In the genomic region with DNA sequence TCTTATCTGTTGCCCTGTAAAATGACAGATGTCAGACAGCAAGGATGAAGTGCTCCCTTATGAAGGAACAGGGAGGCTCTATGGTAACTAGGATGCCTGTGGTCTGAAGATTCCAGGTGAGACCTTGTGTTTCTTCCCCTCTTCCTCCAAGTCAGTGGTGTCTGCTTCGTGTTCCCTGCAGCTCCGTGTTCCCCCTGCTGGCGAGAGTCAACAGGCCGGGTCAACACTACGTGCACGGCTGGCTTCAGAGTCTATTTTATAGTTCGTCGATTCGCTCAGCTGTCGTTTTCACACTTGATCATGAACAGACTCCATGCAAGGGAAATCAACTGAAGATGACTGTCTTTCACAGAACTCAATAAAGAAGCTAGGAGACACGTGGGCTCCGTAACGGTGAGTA, we compare ENCODE assay signal across 10 mouse cellular contexts.
DNase-seq lines count a peak whose midpoint lies in the region; ATAC-seq and TF ChIP-seq lines count a peak whose summit lies in the region.
"Had no signal": no experiment of that assay in that cellular context is flagged by ENCODE, and none has a peak within 500 bp of the region (broad histone marks: within the 10 kb centered on the region; RNA-seq: fewer than 3 reads in every experiment).

No protein-coding gene starts in this region.

- no peak overlapping the region for H3K27ac ChIP-seq in hindbrain, embryonic 16.5 days (ENCODE audit: low read depth, low read length)
- no peak overlapping the region for H3K27ac ChIP-seq in hindbrain, embryonic 13.5 days
- no peak overlapping the region for H3K27ac ChIP-seq in testis, adult 2 months (ENCODE audit: control insufficient read depth, insufficient read depth, low read depth, low read length)
- H3K27ac ChIP-seq: embryonic facial prominence, embryonic 12.5 days; midbrain, embryonic 12.5 days had no signal

- no peaks in the 10 kb centered on the region for H3K4me1 ChIP-seq in hindbrain, embryonic 16.5 days (ENCODE audit: control insufficient read depth, insufficient read depth, low read depth, low read length)
- H3K4me1 ChIP-seq in hindbrain, embryonic 13.5 days (replicated peaks), result no peaks in the 10 kb centered on the region
- no peaks in the 10 kb centered on the region for H3K4me1 ChIP-seq in testis, adult 2 months (ENCODE audit: control insufficient read depth, insufficient read depth, low read length)
- H3K4me1 ChIP-seq: midbrain, embryonic 12.5 days had no signal

- ATAC-seq in hindbrain, embryonic 16.5 days, result 0 out of 2 replicates have a peak, but pooled peaks have one; percentile 48
- ATAC-seq in hindbrain, embryonic 13.5 days (ENCODE audit: low FRiP score), result no peak

- intact Hi-C loops in left cerebral cortex, postnatal 36 days (cut with DNase I), result loop anchor here (10.0 kb wide), 1 partner anchor 352 kb away; no protein-coding TSS in a partner anchor

- H3K27me3 ChIP-seq in hindbrain, embryonic 16.5 days (replicated peaks; ENCODE audit: control insufficient read depth, insufficient read depth, low read length), result no peaks in the 10 kb centered on the region
- no peaks in the 10 kb centered on the region for H3K27me3 ChIP-seq in hindbrain, embryonic 13.5 days
- no peaks in the 10 kb centered on the region for H3K27me3 ChIP-seq in testis, adult 2 months (ENCODE audit: control insufficient read depth, insufficient read depth, low read length)
- H3K27me3 ChIP-seq: embryonic facial prominence, embryonic 12.5 days; midbrain, embryonic 12.5 days had no signal

- no peak overlapping the region for H3K9ac ChIP-seq in hindbrain, embryonic 16.5 days (ENCODE audit: low read depth, low read length)
- H3K9ac ChIP-seq in hindbrain, embryonic 13.5 days, result no peak overlapping the region
- H3K9ac ChIP-seq: embryonic facial prominence, embryonic 12.5 days; midbrain, embryonic 12.5 days had no signal

- H3K4me3 ChIP-seq in hindbrain, embryonic 16.5 days (ENCODE audit: low read length), result no peak overlapping the region
- H3K4me3 ChIP-seq in hindbrain, embryonic 13.5 days, result no peak overlapping the region
- H3K4me3 ChIP-seq in testis, adult 2 months (ENCODE audit: control insufficient read depth, low read depth, low read length), result no peak overlapping the region
- H3K4me3 ChIP-seq: embryonic facial prominence, embryonic 12.5 days; midbrain, embryonic 12.5 days had no signal

- DNase-seq in testis, postnatal 14 days (ENCODE audit: low spot score), result no peak
- DNase-seq in induced T-regulatory cell, adult 2 months (ENCODE audit: low read depth), result peak; percentile 17
- peak; percentile 42 for DNase-seq in retina, postnatal 1 day
- no peak for DNase-seq in layer of hippocampus, postnatal 10 days (ENCODE audit: low spot score in 2 of 2)
- no peak for DNase-seq in left cerebral cortex, postnatal 36 days (ENCODE audit: low spot score in 2 of 2)

- peak; percentile 53; the same call in 1 of the 2 replicates for TF ChIP-seq CTCF in testis, adult 2 months (IDR thresholded peaks at IDR 0.05; ENCODE audit: control insufficient read depth, insufficient read depth, insufficient replicate concordance, low read depth, low read length)

- TF ChIP-seq POLR2A in testis, adult 2 months (IDR thresholded peaks at IDR 0.05; ENCODE audit: control insufficient read depth, low read depth, low read length), result no peak

- no peaks in the 10 kb centered on the region for H3K9me3 ChIP-seq in hindbrain, embryonic 16.5 days (ENCODE audit: control insufficient read depth, low read length)
- H3K9me3 ChIP-seq in hindbrain, embryonic 13.5 days, result no peaks in the 10 kb centered on the region
- H3K9me3 ChIP-seq: embryonic facial prominence, embryonic 12.5 days; midbrain, embryonic 12.5 days had no signal

- 47% methylated on average over 13 of the region's 13 CpGs for WGBS in hindbrain, embryonic 16.5 days
- 57% methylated on average over 13 of the region's 13 CpGs for WGBS in hindbrain, embryonic 13.5 days

- no peak overlapping the region for H3K4me2 ChIP-seq in hindbrain, embryonic 16.5 days (ENCODE audit: low read length)
- no peak overlapping the region for H3K4me2 ChIP-seq in hindbrain, embryonic 13.5 days
- H3K4me2 ChIP-seq: embryonic facial prominence, embryonic 12.5 days; midbrain, embryonic 12.5 days had no signal

- no peaks in the 10 kb centered on the region for H3K36me3 ChIP-seq in hindbrain, embryonic 16.5 days (ENCODE audit: control insufficient read depth, insufficient read depth, low read length)
- no peaks in the 10 kb centered on the region for H3K36me3 ChIP-seq in hindbrain, embryonic 13.5 days
- H3K36me3 ChIP-seq in testis, adult 2 months (ENCODE audit: control insufficient read depth, insufficient read depth, low read length), result no peaks in the 10 kb centered on the region
- H3K36me3 ChIP-seq: embryonic facial prominence, embryonic 12.5 days; midbrain, embryonic 12.5 days had no signal

Comparison
In these comparisons a context has a peak if more than half of its experiments do, and no peak if none do; other contexts are left out.
1. DNase-seq: peak in induced T-regulatory cell, adult 2 months (single experiment) and retina, postnatal 1 day (single experiment); none in testis, postnatal 14 days (single experiment), layer of hippocampus, postnatal 10 days (0 of 2) and left cerebral cortex, postnatal 36 days (0 of 2).